Mouse (Mus musculus): ENCODE measurements around the gene Cfap61.
"Not testable (repeated sequence)": the region's sequence is repeated elsewhere in the genome, so short reads cannot be mapped to it uniquely, and the experiment has no call there.

Gene Cfap61

GRCm38 (mm10) chr2:145934339-145935231, at the start of gene Cfap61, which contains the start of gene Crnkl1:
Gene Cfap61, plus strand, starts transcription at chr2:145934784.
Gene Crnkl1, minus strand, starts transcription at chr2:145935014.
- DNase-seq: peak; percentile 95 to 97

DNA sequence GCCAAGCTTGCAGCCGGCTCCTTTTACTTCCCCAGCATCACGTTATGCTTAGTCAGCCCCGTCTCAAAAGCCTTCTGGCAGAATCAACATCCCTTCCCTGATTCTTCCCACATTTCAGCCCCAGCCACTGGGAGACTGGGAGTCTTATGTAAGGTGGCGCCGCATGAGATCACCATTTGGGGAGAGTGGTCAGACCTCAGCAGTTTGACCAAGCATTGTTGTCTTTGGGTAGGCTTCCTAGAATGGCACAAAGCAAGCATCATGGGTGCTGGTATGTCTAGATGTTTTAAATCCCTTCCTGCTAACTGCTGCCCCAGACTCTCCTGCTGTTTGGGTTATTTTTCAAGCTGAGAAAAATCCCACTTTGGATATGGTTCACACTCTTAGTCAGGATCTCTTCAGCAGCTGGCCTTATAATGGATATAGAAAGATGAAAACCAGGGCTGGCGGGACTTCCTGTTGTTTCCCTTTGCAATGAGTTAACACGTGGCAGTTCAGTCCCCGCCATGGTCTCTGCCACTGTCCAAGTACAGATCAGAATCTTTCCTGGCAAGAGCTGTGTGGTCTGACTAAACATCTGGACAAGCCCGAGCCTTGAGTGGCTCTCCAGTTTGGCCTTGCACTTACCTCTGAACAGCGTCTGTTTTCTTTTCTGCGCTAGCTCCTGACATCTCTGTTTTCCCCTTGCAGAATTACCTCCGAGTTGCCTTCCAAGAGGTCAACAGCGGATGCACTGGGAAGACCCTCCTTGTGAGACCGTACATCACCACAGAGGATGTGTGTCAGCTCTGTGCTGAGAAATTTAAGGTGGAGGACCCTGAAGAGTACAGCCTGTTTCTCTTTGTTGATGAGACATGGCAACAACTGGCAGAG, 49.4 kb upstream of the Cfap61 start:
- DNase-seq: no peak

GRCm38 (mm10) chr2:145887937-145888765, 46.4 kb upstream of the Cfap61 start:
- DNase-seq: no peak

DNA sequence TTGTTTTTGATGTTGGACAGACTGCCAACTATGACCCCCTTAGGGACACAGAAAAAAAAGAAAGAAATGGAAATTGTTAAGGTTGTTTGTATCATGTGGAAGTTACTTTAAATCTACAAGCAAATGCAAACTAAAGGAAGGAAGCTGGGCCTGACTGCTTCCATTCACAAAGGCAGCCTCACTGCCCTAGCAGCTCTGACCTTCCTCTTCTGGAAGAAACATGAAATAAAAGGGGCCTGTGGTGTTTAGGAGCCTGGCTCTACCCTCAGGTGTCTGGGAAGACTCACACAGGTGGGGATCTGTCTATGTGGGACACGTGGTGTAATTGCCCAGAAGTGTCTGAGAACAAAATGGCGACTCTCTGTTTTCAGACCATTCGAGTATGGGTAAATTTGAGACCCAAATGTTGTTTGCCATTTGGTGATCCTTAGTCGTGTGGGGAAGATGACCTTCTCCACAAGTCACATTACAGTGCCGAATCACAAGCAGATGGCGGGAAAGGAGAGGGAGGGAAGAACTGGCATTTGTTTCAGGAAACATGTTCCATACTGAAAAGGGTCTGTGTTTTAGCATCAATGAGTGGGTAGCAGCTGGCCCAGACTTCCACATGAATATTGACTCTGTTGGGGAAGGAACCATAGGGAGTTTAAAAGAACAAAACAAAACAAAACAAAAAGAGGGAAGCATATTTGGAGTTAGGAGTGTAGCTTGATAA, 45.7 kb upstream of the Cfap61 start:
- no peak for DNase-seq

DNA sequence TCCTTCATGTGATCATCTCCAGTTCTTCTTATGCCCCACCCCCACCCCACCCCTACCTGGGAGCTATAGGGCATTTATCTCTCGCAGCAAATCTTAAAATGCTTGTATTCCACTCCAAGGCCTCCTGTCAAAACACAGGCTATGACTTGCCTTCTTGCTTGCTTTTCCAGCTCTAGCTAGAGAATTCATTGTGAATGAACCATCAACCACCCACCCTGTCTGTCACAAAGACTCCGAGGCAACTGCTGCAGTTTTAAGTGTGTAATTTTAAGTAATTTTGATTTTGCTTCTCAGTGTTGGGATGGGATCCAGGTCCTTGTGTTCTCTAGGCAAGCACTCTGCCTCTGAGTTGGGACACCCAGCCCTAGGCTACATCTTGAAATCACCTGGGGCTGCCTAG, 44.0 kb upstream of the Cfap61 start:
- DNase-seq: no peak

- no peak for DNase-seq
Measured at GRCm38 (mm10) chr2:145893756-145894155, 40.8 kb upstream of the Cfap61 start.

DNA sequence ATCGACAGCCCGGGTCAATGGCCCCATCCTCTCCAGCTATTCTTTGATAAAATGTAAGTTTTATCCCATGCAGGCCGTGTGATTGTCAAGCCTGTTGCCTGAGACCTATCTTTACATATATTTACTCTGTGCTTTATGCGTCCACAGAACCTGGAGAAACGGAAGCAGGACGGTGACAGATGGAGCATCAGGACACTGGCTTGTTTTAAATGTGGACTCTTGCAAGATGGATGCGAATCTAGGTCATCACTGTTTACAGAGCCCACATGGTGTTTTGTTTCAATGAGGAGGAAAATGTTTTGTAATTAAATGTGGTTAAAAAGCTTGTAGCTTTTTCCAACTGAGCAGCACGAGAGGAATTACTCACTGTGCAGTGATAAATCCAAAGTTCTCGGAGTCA, 36.5 kb upstream of the Cfap61 start:
- peak; percentile 58 to 68 for DNase-seq

- DNase-seq: not testable (repeated sequence)
Measured at GRCm38 (mm10) chr2:145900318-145900717, 34.3 kb upstream of the Cfap61 start.

DNA sequence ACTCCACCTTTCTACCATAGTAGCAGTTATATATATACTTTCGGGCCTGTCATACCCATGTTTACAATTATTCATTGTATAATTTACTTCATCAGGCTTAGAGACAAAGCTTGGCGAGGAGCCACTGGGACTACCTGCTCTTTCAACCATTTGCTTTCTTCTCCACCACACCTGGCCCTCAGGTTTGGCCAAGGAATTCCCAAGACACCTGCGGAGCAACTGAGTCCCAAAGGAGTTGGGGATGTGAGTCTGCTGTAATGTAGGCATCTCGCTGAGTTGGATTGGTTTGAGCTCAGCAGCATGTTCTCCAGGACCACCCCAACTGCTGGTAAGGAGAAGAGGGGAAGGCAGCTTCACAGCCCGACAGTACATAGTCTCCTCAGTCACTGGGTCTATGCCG, 32.7 kb upstream of the Cfap61 start, which contains the start of gene Naa20:
TSS of gene Naa20 (plus strand) at position 239 of the 400 bp plus-strand sequence.
- no peak for DNase-seq

DNA sequence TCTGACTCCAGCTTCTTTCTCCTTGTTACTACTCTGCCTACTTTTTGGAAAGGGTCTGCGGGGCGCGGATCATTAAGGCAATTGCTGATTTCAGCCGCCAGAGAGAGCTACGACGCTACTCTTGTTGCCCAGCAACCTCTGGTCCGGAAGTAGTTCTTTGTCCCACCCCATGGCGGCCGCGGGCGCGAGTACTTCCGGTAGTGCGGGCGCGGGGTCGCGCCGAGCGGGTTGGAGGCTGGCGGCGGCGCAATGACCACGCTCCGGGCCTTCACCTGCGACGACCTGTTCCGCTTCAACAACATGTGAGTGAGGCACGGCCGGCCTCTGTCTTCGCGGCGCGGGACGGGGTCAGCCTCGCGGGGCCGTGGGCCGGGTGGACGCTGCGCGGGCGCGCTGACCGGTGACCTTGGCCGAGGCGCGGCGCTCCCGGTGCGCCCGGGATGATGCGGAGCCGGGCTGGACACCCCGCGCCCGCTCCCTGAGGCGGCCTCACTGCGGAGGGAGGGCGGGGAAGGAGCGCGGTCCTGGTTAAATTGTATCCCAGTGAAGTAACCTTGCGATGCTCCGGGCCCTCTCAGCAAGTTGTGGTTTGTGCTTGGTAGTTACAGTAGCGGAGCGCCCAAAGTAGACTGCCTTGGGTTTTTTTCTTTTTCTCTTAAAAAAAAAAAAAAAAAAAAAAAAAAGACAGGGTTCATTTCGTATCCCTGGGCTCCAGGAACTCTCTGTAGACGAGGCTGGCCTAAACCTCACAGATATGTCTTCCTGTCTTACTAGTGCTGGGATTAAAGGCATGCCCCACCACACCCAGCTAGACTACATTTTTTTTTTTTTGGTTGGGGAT, 31.3 kb upstream of the Cfap61 start:
- DNase-seq: peak; percentile 94 to 95

- DNase-seq: no peak
Measured at GRCm38 (mm10) chr2:145903983-145904616, 30.5 kb upstream of the Cfap61 start.

DNA sequence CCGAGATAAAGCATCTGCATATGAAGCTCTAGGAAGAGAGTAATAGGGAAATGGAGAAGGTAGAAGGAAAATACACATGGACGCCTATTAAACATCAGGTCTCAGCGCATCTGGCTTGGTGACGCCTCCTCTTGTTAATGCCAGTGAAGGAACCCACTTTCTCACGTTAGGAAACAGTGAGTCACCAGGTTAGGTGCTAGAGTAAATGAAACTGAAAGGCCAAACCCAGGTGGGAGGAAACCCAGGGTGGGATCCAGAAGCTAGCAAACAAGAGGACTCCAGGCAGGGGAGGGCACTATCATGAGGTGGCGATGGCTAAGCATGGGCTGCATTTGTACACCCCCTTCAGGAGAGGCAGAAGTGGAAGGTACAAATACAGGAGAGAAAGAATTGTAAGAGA, 29.4 kb upstream of the Cfap61 start:
- DNase-seq: no peak

DNA sequence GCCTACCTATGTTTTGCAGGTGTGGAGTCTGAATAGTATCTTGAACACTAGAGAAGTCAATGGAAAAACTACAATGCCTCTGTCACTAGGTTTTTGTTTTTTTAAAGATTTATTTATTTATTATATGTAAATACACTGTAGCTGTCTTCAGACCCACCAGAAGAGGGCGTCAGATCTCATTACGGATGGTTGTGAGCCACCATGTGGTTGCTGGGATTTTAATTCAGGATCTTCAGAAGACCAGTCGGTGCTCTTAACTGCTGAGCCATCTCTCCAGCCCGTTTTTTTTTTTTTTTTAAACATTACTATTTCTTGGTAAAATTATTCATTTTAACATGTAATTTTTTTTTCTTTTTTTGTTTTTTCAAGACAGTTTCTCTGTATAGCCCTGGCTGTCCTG, 28.7 kb upstream of the Cfap61 start:
- not testable (repeated sequence) for DNase-seq

- DNase-seq: no peak
Measured at GRCm38 (mm10) chr2:145920941-145921650, 13.5 kb upstream of the Cfap61 start.

- no peak for DNase-seq
Measured at GRCm38 (mm10) chr2:145936975-145937374, 2.4 kb downstream of the Cfap61 start.

GRCm38 (mm10) chr2:145941403-145941802, 6.8 kb downstream of the Cfap61 start:
- no peak for DNase-seq

GRCm38 (mm10) chr2:145944286-145944685, 9.7 kb downstream of the Cfap61 start:
- no peak for DNase-seq

DNA sequence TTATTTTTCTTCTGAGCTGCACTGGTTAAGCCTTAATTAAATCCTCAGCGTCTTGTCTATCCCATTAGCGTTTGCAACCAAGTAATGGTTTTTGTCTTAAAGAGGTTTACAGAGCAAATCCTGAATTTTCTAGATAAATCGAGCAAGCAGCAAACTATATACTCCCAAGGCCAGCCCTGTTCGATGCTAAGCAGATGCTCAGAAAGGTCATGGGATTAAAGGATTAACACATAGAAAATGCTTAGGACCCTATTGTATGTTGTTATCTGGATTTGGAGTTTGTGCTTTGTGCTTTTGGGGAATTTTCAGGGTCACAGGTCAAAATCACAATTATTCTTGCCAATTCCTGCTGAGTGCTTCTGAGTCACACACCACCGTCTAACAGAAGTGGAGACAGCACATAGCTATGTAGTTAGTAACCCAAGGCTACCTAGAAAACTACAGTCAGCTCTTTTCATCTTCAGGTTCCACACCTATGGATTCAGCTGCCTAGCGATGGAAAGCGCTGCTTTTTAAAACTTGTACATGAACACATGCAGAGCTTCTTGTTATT, 13.9 kb downstream of the Cfap61 start:
- no peak for DNase-seq

DNA sequence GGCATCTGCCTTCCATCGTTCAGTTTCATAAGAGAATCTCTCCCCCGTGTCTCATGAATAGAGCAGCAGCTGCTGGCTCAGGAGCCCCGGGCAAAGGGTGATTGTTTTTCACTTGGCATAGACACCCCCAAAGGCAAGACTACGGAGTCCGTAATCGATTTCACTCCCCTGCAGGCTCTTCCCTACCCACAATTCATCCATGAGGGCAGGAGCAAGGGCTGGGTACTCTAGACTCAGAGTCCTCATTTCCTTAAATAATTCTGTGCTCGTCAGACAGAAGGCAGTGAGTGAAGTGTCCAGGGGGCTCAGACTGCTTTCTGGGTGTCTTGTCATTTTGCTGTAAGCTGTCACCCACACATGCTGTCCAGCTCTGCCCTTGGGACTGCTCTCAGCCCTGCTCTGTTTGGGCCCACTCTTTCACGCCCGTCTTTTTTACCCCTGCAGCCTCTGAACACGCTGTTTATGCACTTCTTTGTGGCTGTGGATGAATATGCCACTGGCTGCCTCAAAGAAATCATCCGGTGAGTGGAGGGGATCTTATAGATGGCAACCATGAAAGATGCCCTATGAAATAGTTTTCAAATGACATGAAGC, 15.0 kb downstream of the Cfap61 start:
- no peak for DNase-seq
